Mouse (Mus musculus): ENCODE data around the gene Ncam1.
A peak's percentile ranks its signal among the peaks of the same experiment; 100 is the strongest.

- TF ChIP-seq SMC3 (IDR thresholded peaks at IDR 0.05; ENCODE audit: low read depth, low read length) (no peak), USF1 (IDR thresholded peaks at IDR 0.05; ENCODE audit: low read depth, low read length) (peak; percentile 78), POLR2A (IDR thresholded peaks at IDR 0.05; ENCODE audit: low read depth, low read length) (no peak), IRF4 (IDR thresholded peaks at IDR 0.05; ENCODE audit: low read depth, low read length) (no peak), RAD21 (IDR thresholded peaks at IDR 0.05; ENCODE audit: low read depth, low read length) (no peak), MAFK (IDR thresholded peaks at IDR 0.05; ENCODE audit: insufficient replicate concordance, low read length) (no peak), MAX (IDR thresholded peaks at IDR 0.05; ENCODE audit: low read length) (0 out of 2 replicates have a peak, but pooled peaks have one; percentile 52), KAT2A (IDR thresholded peaks at IDR 0.05; ENCODE audit: insufficient replicate concordance, low read length) (no peak), CTCF (conservative IDR thresholded peaks at IDR 0.05 in 1 of 2, IDR thresholded peaks at IDR 0.05 in 1 of 2; ENCODE audit: low read depth in 2 of 2, low read length in 2 of 2) (no peak), NELFE (IDR thresholded peaks at IDR 0.05; ENCODE audit: low read depth, low read length) (no peak)
These were observed 266.9 kb downstream of the Ncam1 start for GRCm38 (mm10) chr9:49531833-49532232.
